Mouse (Mus musculus): ENCODE measurements around the gene Gm4491. TPM values are rescaled to one million over a fixed set of nuclear protein-coding genes. Genes with fewer than 3 reads are reported as not detected.

The Gm4491 gene
- polyA plus RNA-seq, 1 experiment from 2014 or later, result not detected

DNA sequence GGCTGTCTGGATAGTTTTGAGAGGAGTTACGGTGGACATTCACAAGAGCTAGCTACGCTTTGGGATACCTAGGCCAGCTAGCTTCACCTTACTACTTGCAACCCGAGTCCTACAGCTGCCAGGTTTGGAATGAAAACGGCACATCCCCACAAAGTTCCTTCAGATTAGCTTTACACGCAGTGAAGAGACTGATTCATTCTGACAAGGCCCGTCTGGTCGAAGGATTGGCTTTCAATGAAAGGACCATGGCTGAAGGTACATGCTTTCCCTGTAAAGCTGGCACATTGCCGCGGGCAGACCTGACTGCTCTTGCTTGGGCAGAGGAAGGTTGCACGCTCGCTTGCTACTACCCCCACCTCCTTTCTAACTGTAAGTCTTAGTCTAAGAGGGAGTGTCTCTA, 10.0 kb downstream of the Gm4491 start:
- Histone ChIP-seq H3K27ac (no peak overlapping the region), H3K27me3 (replicated peaks) (peaks cover 61% of the 10 kb centered on the region), H3K9ac (no peak overlapping the region), H3K4me2 (replicated peaks) (no peak overlapping the region), H3K4me3 (no peak overlapping the region), H3K9me3 (no peaks in the 10 kb centered on the region), H3K36me3 (no peaks in the 10 kb centered on the region), H3K4me1 (peaks cover 17% of the 10 kb centered on the region)
- WGBS, result 45% methylated on average over 11 of the region's 11 CpGs
- ATAC-seq (ENCODE audit: low FRiP score, low read depth), result no peak

GRCm38 (mm10) chr14:57105111-57105510, 10.6 kb downstream of the Gm4491 start:
- H3K4me3 ChIP-seq, result 0 out of 2 replicates have a peak overlapping the region, but pooled peaks have one; percentile 60
- H3K36me3 ChIP-seq, result no peaks in the 10 kb centered on the region
- peaks cover 17% of the 10 kb centered on the region for H3K4me1 ChIP-seq
- ATAC-seq (ENCODE audit: low FRiP score, low read depth), result no peak
- H3K4me2 ChIP-seq (replicated peaks), result peak overlapping the region; percentile 100
- 10% methylated on average over 14 of the region's 14 CpGs for WGBS
- no peaks in the 10 kb centered on the region for H3K9me3 ChIP-seq
- H3K27ac ChIP-seq, result no peak overlapping the region
- H3K9ac ChIP-seq, result no peak overlapping the region
- H3K27me3 ChIP-seq (replicated peaks), result peaks cover 61% of the 10 kb centered on the region

DNA sequence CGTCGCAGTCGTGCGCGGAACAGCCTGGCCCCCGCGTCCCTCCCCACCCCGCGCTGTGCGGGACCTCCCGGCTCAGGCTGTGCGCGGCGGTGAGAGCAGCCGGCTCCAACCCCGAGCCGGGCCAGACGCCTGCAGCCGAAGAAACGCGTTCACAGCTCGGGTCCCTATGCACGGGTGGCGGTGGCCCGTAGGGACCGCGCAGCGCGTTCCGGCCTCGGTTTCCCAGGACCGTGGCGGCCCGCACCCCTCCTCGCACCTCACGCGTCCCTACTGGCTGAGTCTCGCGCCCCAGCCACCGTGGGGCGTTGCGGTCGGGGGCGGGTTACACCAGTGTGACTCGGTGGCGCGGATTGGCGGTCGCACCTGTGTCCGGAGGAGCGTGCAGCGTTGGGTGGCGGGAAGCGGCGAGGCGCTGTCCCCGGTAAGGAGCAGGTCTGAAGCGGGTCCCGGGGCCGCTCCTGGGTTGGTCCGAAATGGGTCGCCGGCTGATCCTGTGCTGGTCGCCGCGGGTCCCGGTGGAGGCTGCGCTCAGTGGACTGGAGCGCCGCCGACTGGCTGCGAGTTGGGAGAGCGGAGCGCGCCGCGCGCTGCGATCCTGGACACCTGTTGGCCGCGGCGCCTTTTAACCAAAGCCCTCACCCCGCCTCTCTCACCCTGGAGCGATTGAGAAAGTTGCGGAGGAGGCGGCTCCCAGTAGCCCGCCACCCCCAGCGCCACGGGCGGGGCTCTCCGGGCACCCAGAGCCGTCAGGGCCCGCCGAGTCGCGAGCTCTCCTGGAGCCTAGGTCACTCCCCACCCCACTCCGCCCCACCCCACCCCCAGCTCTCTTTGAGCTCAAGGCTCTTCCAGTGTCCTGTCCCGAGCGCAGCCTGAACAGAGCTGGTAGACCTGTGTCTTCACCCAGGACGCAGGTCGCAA, 11.3 kb downstream of the Gm4491 start, which contains the start of gene Gjb2:
Gene Gjb2 (minus strand): TSS at position 597 of the 918 bp plus-strand sequence.
- no peak within 1 kb of the TSS for H3K27ac ChIP-seq
- peaks cover 17% of the 10 kb centered on the region for H3K4me1 ChIP-seq
- ATAC-seq (ENCODE audit: low FRiP score, low read depth), result peak; percentile 73
- peak within 1 kb of the TSS; percentile 60 for H3K4me3 ChIP-seq
- H3K9me3 ChIP-seq, result no peaks in the 10 kb centered on the region
- peak within 1 kb of the TSS; percentile 100 for H3K4me2 ChIP-seq (replicated peaks)
- peak within 1 kb of the TSS; percentile 51 for H3K9ac ChIP-seq
- WGBS, result under 1% methylated on average over 101 of the region's 101 CpGs
- peaks cover 61% of the 10 kb centered on the region for H3K27me3 ChIP-seq (replicated peaks)
- H3K36me3 ChIP-seq, result no peaks in the 10 kb centered on the region

- H3K9me3 ChIP-seq, result no peaks in the 10 kb centered on the region
- ATAC-seq (ENCODE audit: low FRiP score, low read depth), result no peak
- peaks cover 17% of the 10 kb centered on the region for H3K4me1 ChIP-seq
- H3K4me2 ChIP-seq (replicated peaks), result peak overlapping the region; percentile 100
- H3K36me3 ChIP-seq, result no peaks in the 10 kb centered on the region
- H3K27me3 ChIP-seq (replicated peaks), result peaks cover 61% of the 10 kb centered on the region
- H3K27ac ChIP-seq, result no peak overlapping the region
- H3K4me3 ChIP-seq, result peak overlapping the region; percentile 60
- WGBS, result 1% methylated on average over 22 of the region's 22 CpGs
- peak overlapping the region; percentile 51 for H3K9ac ChIP-seq
These were observed 12.0 kb downstream of the Gm4491 start for GRCm38 (mm10) chr14:57103711-57104105.

DNA sequence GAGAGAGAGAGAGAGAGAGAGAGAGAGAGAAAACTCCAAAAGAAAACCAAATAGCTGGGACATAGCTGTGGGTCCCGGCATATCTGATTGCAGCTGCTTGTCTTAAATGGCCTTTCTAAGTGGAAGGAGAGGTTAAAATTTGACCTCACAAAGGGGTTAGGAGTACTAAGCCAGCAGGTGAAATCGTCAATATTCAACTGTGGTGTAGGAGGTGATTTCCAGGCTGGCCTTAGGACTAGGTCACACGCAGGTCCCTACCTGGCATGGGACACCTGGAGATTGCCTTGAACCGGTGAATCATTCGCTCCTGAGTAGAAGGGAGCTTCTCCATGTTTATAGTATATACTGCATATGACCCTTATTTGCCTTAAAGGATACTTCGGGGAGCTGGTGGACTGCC, 12.6 kb downstream of the Gm4491 start:
- H3K9me3 ChIP-seq, result no peaks in the 10 kb centered on the region
- 0 out of 2 replicates have a peak overlapping the region, but pooled peaks have one; percentile 60 for H3K4me3 ChIP-seq
- no peak overlapping the region for H3K4me2 ChIP-seq (replicated peaks)
- no peak for ATAC-seq (ENCODE audit: low FRiP score, low read depth)
- H3K36me3 ChIP-seq, result no peaks in the 10 kb centered on the region
- H3K9ac ChIP-seq, result no peak overlapping the region
- no peak overlapping the region for H3K27ac ChIP-seq
- H3K27me3 ChIP-seq (replicated peaks), result peaks cover 61% of the 10 kb centered on the region
- WGBS, result 55% methylated on average over 6 of the region's 6 CpGs
- peaks cover 17% of the 10 kb centered on the region for H3K4me1 ChIP-seq

GRCm38 (mm10) chr14:57101623-57102022, 14.1 kb downstream of the Gm4491 start:
- Histone ChIP-seq H3K27me3 (replicated peaks) (peaks cover 51% of the 10 kb centered on the region), H3K4me2 (replicated peaks) (no peak overlapping the region), H3K4me1 (peaks cover 17% of the 10 kb centered on the region), H3K9me3 (no peaks in the 10 kb centered on the region), H3K4me3 (no peak overlapping the region), H3K9ac (no peak overlapping the region), H3K36me3 (no peaks in the 10 kb centered on the region), H3K27ac (no peak overlapping the region)
- no peak for ATAC-seq (ENCODE audit: low FRiP score, low read depth)
- 83% methylated on average over 7 of the region's 7 CpGs for WGBS

DNA sequence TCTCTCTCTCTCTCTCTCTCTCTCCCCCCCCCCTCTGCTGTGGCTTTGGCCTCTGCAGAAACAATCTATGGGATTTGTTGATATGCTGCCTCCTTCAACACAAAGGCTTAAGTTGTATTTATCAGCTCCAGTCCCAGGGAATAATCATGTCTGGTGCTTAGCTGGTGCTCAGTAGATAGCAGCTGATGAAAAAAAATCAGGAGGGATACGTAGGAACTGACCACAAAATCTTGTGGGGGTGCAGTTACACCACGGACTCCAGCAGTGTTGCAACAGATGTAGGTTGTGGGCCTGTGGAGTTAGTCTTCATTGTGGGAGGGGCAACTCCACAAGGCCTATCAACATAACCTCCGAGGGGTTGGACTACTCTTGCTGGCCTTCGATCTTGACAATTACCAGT, 19.8 kb downstream of the Gm4491 start:
- H3K36me3 ChIP-seq, result no peaks in the 10 kb centered on the region
- no peak overlapping the region for H3K4me2 ChIP-seq (replicated peaks)
- H3K9me3 ChIP-seq, result no peaks in the 10 kb centered on the region
- H3K27ac ChIP-seq, result no peak overlapping the region
- ATAC-seq (ENCODE audit: low FRiP score, low read depth), result no peak
- 81% methylated on average over 4 of the region's 4 CpGs for WGBS
- no peaks in the 10 kb centered on the region for H3K4me1 ChIP-seq
- H3K27me3 ChIP-seq (replicated peaks), result no peaks in the 10 kb centered on the region
- H3K4me3 ChIP-seq, result no peak overlapping the region
- no peak overlapping the region for H3K9ac ChIP-seq

- WGBS, result 9% methylated on average over 8 of the region's 8 CpGs
These were observed 22.7 kb downstream of the Gm4491 start for GRCm38 (mm10) chr14:57093029-57093428.

DNA sequence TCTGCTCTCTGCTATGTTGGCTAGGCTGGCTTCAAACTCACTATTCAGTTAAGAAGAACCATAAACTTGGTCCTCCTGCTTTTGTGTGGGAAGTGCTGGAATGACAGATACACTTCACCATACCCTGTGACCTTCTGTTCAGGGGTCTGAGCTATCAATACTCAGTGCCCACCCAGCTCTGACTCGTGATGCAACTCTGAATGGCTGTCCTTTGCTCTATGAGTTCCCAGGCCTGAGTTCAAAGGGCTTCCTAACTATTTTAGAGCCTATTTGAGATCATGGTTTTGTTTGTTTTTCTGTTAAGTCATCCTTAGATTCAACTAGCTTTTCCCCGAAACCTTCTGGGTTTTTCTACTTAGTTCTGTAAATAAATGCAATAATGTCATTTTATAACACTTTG, 25.7 kb downstream of the Gm4491 start:
- ATAC-seq (ENCODE audit: low FRiP score, low read depth), result no peak
- H3K27me3 ChIP-seq (replicated peaks), result no peaks in the 10 kb centered on the region
- H3K27ac ChIP-seq, result no peak overlapping the region
- no peaks in the 10 kb centered on the region for H3K9me3 ChIP-seq
- no peaks in the 10 kb centered on the region for H3K4me1 ChIP-seq
- WGBS, result 56% methylated on average over 2 of the region's 2 CpGs
- no peak overlapping the region for H3K9ac ChIP-seq
- no peak overlapping the region for H3K4me3 ChIP-seq
- H3K4me2 ChIP-seq (replicated peaks), result no peak overlapping the region
- no peaks in the 10 kb centered on the region for H3K36me3 ChIP-seq

More at GRCm38 (mm10) chr14:57093029-57093428, 22.7 kb downstream of the Gm4491 start:
- Histone ChIP-seq H3K4me3 (no peak overlapping the region), H3K4me1 (no peaks in the 10 kb centered on the region), H3K27ac (no peak overlapping the region), H3K9ac (no peak overlapping the region), H3K9me3 (no peaks in the 10 kb centered on the region), H3K27me3 (replicated peaks) (no peaks in the 10 kb centered on the region), H3K4me2 (replicated peaks) (no peak overlapping the region), H3K36me3 (no peaks in the 10 kb centered on the region)
- ATAC-seq (ENCODE audit: low FRiP score, low read depth), result no peak

- Histone ChIP-seq H3K4me1 (no peaks in the 10 kb centered on the region), H3K27me3 (replicated peaks) (no peaks in the 10 kb centered on the region), H3K9me3 (no peaks in the 10 kb centered on the region), H3K36me3 (no peaks in the 10 kb centered on the region), H3K4me2 (replicated peaks) (no peak overlapping the region), H3K4me3 (no peak overlapping the region), H3K9ac (no peak overlapping the region), H3K27ac (no peak overlapping the region)
- ATAC-seq (ENCODE audit: low FRiP score, low read depth), result no peak
- 88% methylated on average over 7 of the region's 7 CpGs for WGBS
These were observed 26.6 kb downstream of the Gm4491 start for GRCm38 (mm10) chr14:57089107-57089506.

- Histone ChIP-seq H3K4me2 (replicated peaks) (no peak overlapping the region), H3K4me1 (no peaks in the 10 kb centered on the region), H3K9me3 (no peaks in the 10 kb centered on the region), H3K9ac (no peak overlapping the region), H3K27me3 (replicated peaks) (no peaks in the 10 kb centered on the region), H3K4me3 (no peak overlapping the region), H3K27ac (no peak overlapping the region), H3K36me3 (no peaks in the 10 kb centered on the region)
- ATAC-seq (ENCODE audit: low FRiP score, low read depth), result no peak
- WGBS, result 71% methylated on average over 11 of the region's 11 CpGs
These were observed 31.5 kb downstream of the Gm4491 start for GRCm38 (mm10) chr14:57084180-57084668.

GRCm38 (mm10) chr14:57082863-57083262, 32.8 kb downstream of the Gm4491 start:
- Histone ChIP-seq H3K9me3 (no peaks in the 10 kb centered on the region), H3K4me3 (no peak overlapping the region), H3K4me1 (no peaks in the 10 kb centered on the region), H3K27ac (no peak overlapping the region), H3K36me3 (no peaks in the 10 kb centered on the region), H3K4me2 (replicated peaks) (no peak overlapping the region), H3K9ac (no peak overlapping the region), H3K27me3 (replicated peaks) (no peaks in the 10 kb centered on the region)
- 100% methylated on average over 1 of the region's 1 CpGs for WGBS
- no peak for ATAC-seq (ENCODE audit: low FRiP score, low read depth)

Measured in neural tube, embryonic 12.5 days (tissue).